Mouse (Mus musculus) embryonic fibroblast, embryonic 13.5 days (primary cell): ENCODE results near the gene S1pr5. TPM values are rescaled to one million over a fixed set of nuclear protein-coding genes. Genes with fewer than 3 reads are reported as not detected.
A peak's percentile ranks its signal among the peaks of the same experiment; 100 is the strongest.
"Not testable (repeated sequence)": the region's sequence is repeated elsewhere in the genome, so short reads cannot be mapped to it uniquely, and the experiment has no call there.

Experiments
- H3K27ac ChIP-seq: 2 replicates; pipeline ENCODE4 v1.5.1; 2012; ENCODE audit warnings: low read length, control low read depth, inconsistent platforms; ENCODE audit not compliant: insufficient read depth
- H3K4me1 ChIP-seq: 2 replicates; pipeline ENCODE4 v1.6.1; 2011; ENCODE audit warnings: low read length; ENCODE audit not compliant: control insufficient read depth, insufficient read depth
- H3K4me3 ChIP-seq: 2 replicates; pipeline ENCODE4 v1.5.1; 2011; ENCODE audit warnings: mild to moderate bottlenecking, control low read depth, low read length; ENCODE audit not compliant: insufficient read depth
- CTCF ChIP-seq: IDR thresholded peaks from 2 replicates; pipeline ENCODE4 v1.5.1; 2011; ENCODE audit warnings: mild to moderate bottlenecking, control low read depth, low read length, moderate library complexity, borderline replicate concordance; ENCODE audit not compliant: insufficient read depth
- POLR2A ChIP-seq: IDR thresholded peaks from 2 replicates; pipeline ENCODE4 v1.6.1; 2011; ENCODE audit warnings: low read depth, mild to moderate bottlenecking, control low read depth, low read length, moderate library complexity
- polyA plus RNA-seq: library from polyadenylated mRNA; stranded (reverse); fragments of >200 nt; gene quantifications from 2 replicates; pipeline ENCODE4 v1.2.4, GENCODE M21; 2011; ENCODE audit warnings: low read depth; ENCODE audit not compliant: missing spikeins, insufficient read length

The S1pr5 gene
- polyA plus RNA-seq, 1 experiment: not detected

DNA sequence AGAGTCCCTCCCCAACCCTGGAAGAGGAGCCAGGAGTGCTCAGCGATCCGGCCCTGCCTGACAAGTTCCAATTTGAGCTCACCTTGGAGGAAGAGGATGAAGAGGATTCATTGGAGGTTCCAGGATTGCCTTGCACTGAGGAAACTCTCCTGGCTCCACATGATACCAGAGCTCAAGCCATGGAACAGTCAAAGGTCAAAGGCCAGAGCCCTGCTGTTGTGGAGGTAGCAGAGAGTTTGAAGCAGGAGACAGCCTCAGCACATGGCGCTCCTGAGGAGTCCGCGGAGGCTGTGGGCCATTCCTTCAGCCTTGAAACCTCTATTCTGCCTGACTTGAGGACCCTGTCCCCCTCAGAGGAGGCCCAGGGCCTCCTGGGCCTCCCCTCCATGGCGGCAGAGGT, 37.4 kb downstream of the S1pr5 start:
- H3K4me3 ChIP-seq: no peak overlapping the region
- TF ChIP-seq CTCF (no peak), POLR2A (no peak)
- H3K27ac ChIP-seq: no peak overlapping the region
- H3K4me1 ChIP-seq: no peaks in the 10 kb centered on the region

GRCm38 (mm10) chr9:21208626-21209025, 39.6 kb downstream of the S1pr5 start:
- no peak overlapping the region for H3K27ac ChIP-seq
- no peak for TF ChIP-seq POLR2A
- TF ChIP-seq CTCF: no peak
- H3K4me1 ChIP-seq: no peaks in the 10 kb centered on the region
- no peak overlapping the region for H3K4me3 ChIP-seq

DNA sequence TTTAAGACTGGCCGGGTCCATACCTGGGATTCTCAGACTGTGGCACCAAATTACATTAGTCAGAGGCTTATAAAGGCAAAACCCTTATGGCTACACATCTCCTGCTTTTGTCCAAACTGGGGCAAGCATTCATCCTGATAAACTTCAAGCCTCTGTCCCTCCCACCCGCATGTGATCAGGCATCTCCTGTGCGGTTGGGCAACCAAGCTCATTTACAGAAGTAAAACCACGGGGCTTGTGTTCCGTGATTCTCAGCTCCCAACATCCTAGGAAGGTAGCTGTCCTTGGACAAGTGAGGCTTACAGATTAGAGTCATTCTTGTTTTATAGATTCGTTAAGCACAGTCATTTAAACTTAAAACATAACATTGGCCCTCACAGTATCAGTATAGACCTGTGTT, 41.4 kb downstream of the S1pr5 start:
- no peak overlapping the region for H3K27ac ChIP-seq
- H3K4me1 ChIP-seq: no peaks in the 10 kb centered on the region
- no peak overlapping the region for H3K4me3 ChIP-seq
- no peak for TF ChIP-seq CTCF
- TF ChIP-seq POLR2A: no peak

DNA sequence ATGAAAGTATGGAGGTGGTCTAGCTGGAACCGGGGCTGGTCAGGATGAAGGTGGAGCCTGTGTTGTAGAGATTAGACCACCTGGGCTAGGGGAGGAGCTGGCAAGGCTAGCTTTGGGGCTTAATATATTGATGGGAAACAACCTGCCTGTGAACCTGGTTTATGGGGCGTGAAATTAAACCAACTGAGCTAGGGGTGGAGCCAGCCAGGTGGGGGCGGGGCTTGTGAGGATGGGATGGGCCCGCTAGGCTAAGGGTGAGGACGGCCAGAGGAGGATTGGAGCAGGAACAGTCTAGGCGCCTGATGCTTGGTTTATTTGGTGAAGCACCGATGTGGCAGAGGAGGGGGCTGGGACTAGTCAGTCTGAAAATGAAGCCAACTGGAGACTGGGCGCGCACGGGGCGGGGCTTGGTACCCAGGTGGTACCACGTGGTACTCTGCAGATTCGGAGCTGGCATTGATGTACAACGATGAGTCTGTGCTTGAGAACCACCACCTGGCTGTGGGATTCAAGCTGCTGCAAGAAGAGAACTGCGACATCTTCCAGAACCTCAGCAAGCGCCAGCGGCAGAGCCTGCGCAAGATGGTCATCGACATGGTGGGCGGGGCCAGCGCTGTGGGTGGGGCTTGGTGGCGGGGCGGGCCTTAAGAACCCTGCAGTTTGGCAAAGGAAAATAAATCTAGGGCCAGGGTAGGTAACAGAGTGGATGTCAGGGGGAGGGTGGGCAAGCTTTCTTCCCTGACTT, 43.5 kb downstream of the S1pr5 start:
- no peak overlapping the region for H3K4me3 ChIP-seq
- no peak for TF ChIP-seq POLR2A
- TF ChIP-seq CTCF: no peak
- H3K27ac ChIP-seq: no peak overlapping the region
- no peaks in the 10 kb centered on the region for H3K4me1 ChIP-seq

- Histone ChIP-seq H3K4me1 (no peaks in the 10 kb centered on the region), H3K4me3 (no peak overlapping the region), H3K27ac (no peak overlapping the region)
- TF ChIP-seq CTCF (no peak), POLR2A (no peak)
These were observed 44.1 kb downstream of the S1pr5 start for GRCm38 (mm10) chr9:21204156-21204527.

- Histone ChIP-seq H3K4me3 (no peak overlapping the region), H3K4me1 (peaks cover 6% of the 10 kb centered on the region; the same call in 1 of the 2 replicates), H3K27ac (no peak overlapping the region)
- TF ChIP-seq POLR2A (no peak), CTCF (no peak)
These were observed 49.3 kb downstream of the S1pr5 start for GRCm38 (mm10) chr9:21198960-21199359.

DNA sequence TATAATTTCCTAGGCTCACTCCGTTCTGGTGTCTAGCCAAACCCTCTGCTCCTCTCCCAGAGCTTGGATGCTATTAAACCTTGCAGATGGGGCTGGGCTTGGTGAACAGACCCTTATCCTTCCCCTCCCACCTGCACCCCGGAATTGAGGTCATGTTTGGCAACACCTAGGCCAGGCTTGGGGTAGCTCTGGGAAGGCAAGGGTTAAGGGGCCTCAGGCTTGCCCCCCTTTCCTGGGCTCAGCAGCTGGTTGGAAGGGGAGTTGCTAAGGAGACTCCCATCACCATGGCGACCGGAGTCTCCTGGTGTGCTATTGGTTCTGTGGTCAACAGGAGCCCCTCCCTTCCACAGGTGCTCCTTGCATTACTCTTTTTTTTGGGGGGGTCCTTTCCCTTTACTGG, 50.3 kb downstream of the S1pr5 start:
- TF ChIP-seq CTCF: no peak
- no peak for TF ChIP-seq POLR2A
- Histone ChIP-seq H3K27ac (no peak overlapping the region), H3K4me3 (no peak overlapping the region), H3K4me1 (peaks cover 6% of the 10 kb centered on the region; the same call in 1 of the 2 replicates)

- peaks cover 6% of the 10 kb centered on the region; the same call in 1 of the 2 replicates for H3K4me1 ChIP-seq
- TF ChIP-seq CTCF (no peak), POLR2A (no peak)
- H3K4me3 ChIP-seq: no peak overlapping the region
- no peak overlapping the region for H3K27ac ChIP-seq
These were observed 51.5 kb downstream of the S1pr5 start for GRCm38 (mm10) chr9:21196521-21197433.

- not testable (repeated sequence) for H3K4me1 ChIP-seq, H3K4me3 ChIP-seq
- peak overlapping the region; percentile 0; the same call in 1 of the 2 replicates for H3K27ac ChIP-seq
These were observed 52.3 kb downstream of the S1pr5 start for GRCm38 (mm10) chr9:21195736-21196505.
